Mouse (Mus musculus): ENCODE measurements at regions not wholly inside any gene's neighbourhood (a gene's known extent, or its start where the extent isn't known, plus 50 kb on each side); places are given as distances from the start of the nearest gene placed in this dataset.
"Not testable (repeated sequence)": the region's sequence is repeated elsewhere in the genome, so short reads cannot be mapped to it uniquely, and the experiment has no call there.

- WGBS = 77% methylated on average over 1 of the region's 1 CpGs
- no peak overlapping the region for H3K27ac ChIP-seq
- ATAC-seq (ENCODE audit: insufficient number of reproducible peaks, low FRiP score, low TSS enrichment, low read depth) = no peak
- no peaks in the 10 kb centered on the region for H3K9me3 ChIP-seq
- H3K4me3 ChIP-seq = no peak overlapping the region
- no peak overlapping the region for H3K4me2 ChIP-seq
- H3K27me3 ChIP-seq = no peaks in the 10 kb centered on the region
- no peaks in the 10 kb centered on the region for H3K4me1 ChIP-seq
- no peak overlapping the region for H3K9ac ChIP-seq
- H3K36me3 ChIP-seq = no peaks in the 10 kb centered on the region
Measured at GRCm38 (mm10) chr12:5753831-5754230, 378.3 kb upstream of the Klhl29 start.

- Histone ChIP-seq H3K36me3 (no peaks in the 10 kb centered on the region), H3K27me3 (no peaks in the 10 kb centered on the region), H3K9me3 (no peaks in the 10 kb centered on the region), H3K4me2 (no peak overlapping the region), H3K27ac (no peak overlapping the region), H3K4me1 (no peaks in the 10 kb centered on the region), H3K9ac (no peak overlapping the region), H3K4me3 (no peak overlapping the region)
- ATAC-seq (ENCODE audit: insufficient number of reproducible peaks, low FRiP score, low TSS enrichment, low read depth) = no peak
- WGBS = 90% methylated on average over 2 of the region's 2 CpGs
Measured at GRCm38 (mm10) chr12:5744086-5744709, 368.7 kb upstream of the Klhl29 start.

GRCm38 (mm10) chr12:5736066-5736465, 360.6 kb upstream of the Klhl29 start:
- WGBS = 70% methylated on average over 1 of the region's 1 CpGs
- H3K4me1 ChIP-seq = no peaks in the 10 kb centered on the region; the same call in 1 of the 2 replicates
- H3K4me3 ChIP-seq = no peak overlapping the region
- ATAC-seq (ENCODE audit: insufficient number of reproducible peaks, low FRiP score, low TSS enrichment, low read depth) = no peak
- H3K27ac ChIP-seq = no peak overlapping the region
- H3K27me3 ChIP-seq = no peaks in the 10 kb centered on the region
- H3K4me2 ChIP-seq = no peak overlapping the region
- no peak overlapping the region for H3K9ac ChIP-seq
- no peaks in the 10 kb centered on the region for H3K36me3 ChIP-seq
- H3K9me3 ChIP-seq = no peaks in the 10 kb centered on the region

GRCm38 (mm10) chr12:5734902-5735301, 359.4 kb upstream of the Klhl29 start:
- 78% methylated on average over 3 of the region's 3 CpGs for WGBS
- Histone ChIP-seq H3K4me3 (no peak overlapping the region), H3K4me2 (no peak overlapping the region), H3K27me3 (no peaks in the 10 kb centered on the region), H3K9ac (no peak overlapping the region), H3K27ac (no peak overlapping the region), H3K36me3 (no peaks in the 10 kb centered on the region), H3K9me3 (no peaks in the 10 kb centered on the region), H3K4me1 (no peaks in the 10 kb centered on the region; the same call in 1 of the 2 replicates)
- ATAC-seq (ENCODE audit: insufficient number of reproducible peaks, low FRiP score, low TSS enrichment, low read depth) = no peak

- H3K4me3 ChIP-seq = no peak overlapping the region
- no peaks in the 10 kb centered on the region for H3K36me3 ChIP-seq
- H3K27ac ChIP-seq = no peak overlapping the region
- no peak overlapping the region for H3K9ac ChIP-seq
- no peaks in the 10 kb centered on the region for H3K27me3 ChIP-seq
- H3K4me1 ChIP-seq = no peaks in the 10 kb centered on the region
- WGBS = 71% methylated on average over 1 of the region's 1 CpGs
- H3K4me2 ChIP-seq = no peak overlapping the region
- no peak for ATAC-seq (ENCODE audit: insufficient number of reproducible peaks, low FRiP score, low TSS enrichment, low read depth)
- H3K9me3 ChIP-seq = no peaks in the 10 kb centered on the region
Measured at GRCm38 (mm10) chr12:5723113-5723512, 347.6 kb upstream of the Klhl29 start.

- not testable (repeated sequence) for H3K36me3 ChIP-seq; H3K4me2 ChIP-seq; ATAC-seq (ENCODE audit: insufficient number of reproducible peaks, low FRiP score, low TSS enrichment, low read depth); H3K4me3 ChIP-seq; H3K9me3 ChIP-seq; H3K27me3 ChIP-seq; H3K27ac ChIP-seq; H3K9ac ChIP-seq; H3K4me1 ChIP-seq
Measured at GRCm38 (mm10) chr12:5717527-5717926, 342.0 kb upstream of the Klhl29 start.

- Histone ChIP-seq H3K36me3 (no peaks in the 10 kb centered on the region), H3K9me3 (no peaks in the 10 kb centered on the region), H3K9ac (no peak overlapping the region), H3K4me2 (no peak overlapping the region), H3K27me3 (no peaks in the 10 kb centered on the region), H3K4me1 (no peaks in the 10 kb centered on the region), H3K27ac (no peak overlapping the region), H3K4me3 (no peak overlapping the region)
- 60% methylated on average over 8 of the region's 8 CpGs for WGBS
- no peak for ATAC-seq (ENCODE audit: insufficient number of reproducible peaks, low FRiP score, low TSS enrichment, low read depth)
Measured at GRCm38 (mm10) chr12:5698778-5699454, 323.4 kb upstream of the Klhl29 start.

GRCm38 (mm10) chr12:5682182-5682581, 306.7 kb upstream of the Klhl29 start:
- H3K27ac ChIP-seq = no peak overlapping the region
- no peak overlapping the region for H3K4me2 ChIP-seq
- no peaks in the 10 kb centered on the region for H3K9me3 ChIP-seq
- H3K36me3 ChIP-seq = no peaks in the 10 kb centered on the region
- no peak overlapping the region for H3K4me3 ChIP-seq
- no peaks in the 10 kb centered on the region for H3K27me3 ChIP-seq
- no peak overlapping the region for H3K9ac ChIP-seq
- 44% methylated on average over 5 of the region's 5 CpGs for WGBS
- ATAC-seq (ENCODE audit: insufficient number of reproducible peaks, low FRiP score, low TSS enrichment, low read depth) = peak; percentile 63
- H3K4me1 ChIP-seq = 0 out of 2 replicates have a peak, but pooled peaks cover 4% of the 10 kb centered on the region

- H3K36me3 ChIP-seq; H3K27me3 ChIP-seq; ATAC-seq (ENCODE audit: insufficient number of reproducible peaks, low FRiP score, low TSS enrichment, low read depth); H3K4me3 ChIP-seq; H3K4me1 ChIP-seq; H3K4me2 ChIP-seq; H3K9me3 ChIP-seq; H3K27ac ChIP-seq; H3K9ac ChIP-seq: not testable (repeated sequence)
- 73% methylated on average over 8 of the region's 8 CpGs for WGBS
Measured at GRCm38 (mm10) chr12:5678126-5678525, 302.6 kb upstream of the Klhl29 start.

- no peak overlapping the region for H3K27ac ChIP-seq
- H3K9ac ChIP-seq = no peak overlapping the region
- no peak overlapping the region for H3K4me3 ChIP-seq
- WGBS = 46% methylated on average over 3 of the region's 3 CpGs
- H3K4me1 ChIP-seq = no peaks in the 10 kb centered on the region
- no peaks in the 10 kb centered on the region for H3K36me3 ChIP-seq
- no peaks in the 10 kb centered on the region for H3K27me3 ChIP-seq
- H3K4me2 ChIP-seq = no peak overlapping the region
- H3K9me3 ChIP-seq = no peaks in the 10 kb centered on the region
- no peak for ATAC-seq (ENCODE audit: insufficient number of reproducible peaks, low FRiP score, low TSS enrichment, low read depth)
Measured at GRCm38 (mm10) chr12:5668486-5668885, 293.0 kb upstream of the Klhl29 start.

- ATAC-seq (ENCODE audit: insufficient number of reproducible peaks, low FRiP score, low TSS enrichment, low read depth) = no peak
- no peaks in the 10 kb centered on the region for H3K9me3 ChIP-seq
- 70% methylated on average over 9 of the region's 9 CpGs for whole genome bisulfite sequencing
Measured at GRCm38 (mm10) chr12:5637571-5638275, 262.2 kb upstream of the Klhl29 start.

GRCm38 (mm10) chr12:5633971-5634370, 258.5 kb upstream of the Klhl29 start:
- WGBS = 72% methylated on average over 3 of the region's 3 CpGs
- Histone ChIP-seq H3K27me3 (no peaks in the 10 kb centered on the region), H3K9me3 (no peaks in the 10 kb centered on the region), H3K27ac (no peak overlapping the region), H3K36me3 (no peaks in the 10 kb centered on the region), H3K9ac (no peak overlapping the region), H3K4me1 (peaks cover 4% of the 10 kb centered on the region; the same call in 1 of the 2 replicates), H3K4me3 (no peak overlapping the region), H3K4me2 (no peak overlapping the region)
- ATAC-seq (ENCODE audit: insufficient number of reproducible peaks, low FRiP score, low TSS enrichment, low read depth) = no peak

More at GRCm38 (mm10) chr12:5637571-5638275, 262.2 kb upstream of the Klhl29 start:
- Histone ChIP-seq H3K4me3 (no peak overlapping the region), H3K27ac (no peak overlapping the region), H3K4me2 (no peak overlapping the region), H3K36me3 (no peaks in the 10 kb centered on the region), H3K9ac (no peak overlapping the region), H3K27me3 (no peaks in the 10 kb centered on the region), H3K4me1 (peaks cover 4% of the 10 kb centered on the region; the same call in 1 of the 2 replicates)

Data from limb, embryonic 15.5 days (tissue).